Mouse (Mus musculus) lung, postnatal 0 days (tissue): Measurements from ENCODE around the gene Atp1b2. TPM values are rescaled to one million over a fixed set of nuclear protein-coding genes. Genes with fewer than 3 reads are reported as not detected.

Experiments used
- ATAC-seq: fragments of 200-750 bp; cut with Nextera tagmentation; 2 replicates; pipeline ENCODE4 v1.8.0; 2017; ENCODE audit warnings: moderate library complexity
- DNase-seq: peaks from one replicate; pipeline ENCODE4 v3.0.0-alpha.2; 2016; ENCODE audit warnings: low spot score
- H3K27ac ChIP-seq: fragments of 300-500 bp; sonication (generic); 2 replicates; pipeline ENCODE4 v1.5.1; 2014; ENCODE audit warnings: antibody characterized with exemption, mild to moderate bottlenecking, low read length, mixed read lengths
- H3K27me3 ChIP-seq: fragments of 300-500 bp; sonication (generic); replicated peaks from 2 replicates; pipeline ENCODE4 v1.6.1; 2014; ENCODE audit warnings: low read length, mixed read lengths; ENCODE audit not compliant: insufficient read depth
- H3K36me3 ChIP-seq: fragments of 300-500 bp; sonication (generic); 2 replicates; pipeline ENCODE4 v1.6.1; 2014; ENCODE audit warnings: low read length, mixed read lengths; ENCODE audit not compliant: insufficient read depth
- H3K4me1 ChIP-seq: fragments of 300-500 bp; sonication (generic); 2 replicates; pipeline ENCODE4 v1.6.1; 2014; ENCODE audit warnings: antibody characterized with exemption, low read depth, low read length, mixed read lengths; ENCODE audit not compliant: insufficient read depth
- H3K4me2 ChIP-seq: fragments of 300-500 bp; sonication (generic); replicated peaks from 2 replicates; pipeline ENCODE4 v1.6.1; 2014; ENCODE audit warnings: low read depth, mild to moderate bottlenecking, low read length, moderate library complexity, mixed read lengths
- H3K4me3 ChIP-seq: fragments of 300-500 bp; sonication (generic); 2 replicates; pipeline ENCODE4 v1.5.1; 2014; ENCODE audit warnings: low read depth, low read length
- H3K9ac ChIP-seq: fragments of 300-500 bp; sonication (generic); replicated peaks from 2 replicates; pipeline ENCODE4 v1.6.1; 2014; ENCODE audit warnings: low read depth, mild to moderate bottlenecking
- H3K9me3 ChIP-seq: fragments of 300-500 bp; sonication (generic); 2 replicates; pipeline ENCODE4 v1.6.1; 2016; ENCODE audit warnings: low read length, mixed read lengths
- CTCF ChIP-seq: IDR thresholded peaks from 2 replicates; pipeline ENCODE4 v1.5.1; 2016; ENCODE audit warnings: antibody characterized with exemption, mild to moderate bottlenecking
- EP300 ChIP-seq: IDR thresholded peaks from 2 replicates; pipeline ENCODE4 v1.6.1; 2016; ENCODE audit warnings: antibody characterized with exemption, mild to moderate bottlenecking, control low read depth
- WGBS: fragments of 180-500 bp; shearing (Covaris S2); extraction: QIAGEN DNeasy Blood & Tissue Kit; methylation state at CpG from one replicate; pipeline ENCODE4 v1.1.7; 2014; 5-methylcytosine and 5-hydroxymethylcytosine counted together
- polyA plus RNA-seq: library from polyadenylated mRNA; unstranded; fragments of >200 nt; fragmentation: Nextera tagmentation; extraction: Ambion mirVana; gene quantifications from 2 replicates; pipeline ENCODE4 v1.2.1, GENCODE M21; 2015

The Atp1b2 gene
- polyA plus RNA-seq, 1 experiment from 2014 or later, result 8.1 TPM

GRCm38 (mm10) chr11:69584937-69585336 lies 20.8 kb downstream of the Atp1b2 start:
- Histone ChIP-seq H3K27ac (no peak overlapping the region), H3K36me3 (peaks cover 22% of the 10 kb centered on the region), H3K27me3 (no peaks in the 10 kb centered on the region), H3K4me2 (no peak overlapping the region), H3K4me3 (no peak overlapping the region), H3K9me3 (no peaks in the 10 kb centered on the region), H3K4me1 (no peaks in the 10 kb centered on the region), H3K9ac (no peak overlapping the region)
- DNase-seq, result no peak
- TF ChIP-seq EP300 (no peak), CTCF (no peak)
- WGBS, result 94% methylated on average over 13 of the region's 13 CpGs
- ATAC-seq, result no peak

- H3K27me3 ChIP-seq, result no peaks in the 10 kb centered on the region
- H3K9me3 ChIP-seq, result no peaks in the 10 kb centered on the region
- H3K36me3 ChIP-seq, result peaks cover 13% of the 10 kb centered on the region
- no peaks in the 10 kb centered on the region for H3K4me1 ChIP-seq
- H3K9ac ChIP-seq, result no peak overlapping the region
- TF ChIP-seq CTCF (no peak), EP300 (no peak)
- H3K4me2 ChIP-seq, result no peak overlapping the region
- 80% methylated on average over 7 of the region's 7 CpGs for WGBS
- H3K4me3 ChIP-seq, result no peak overlapping the region
- DNase-seq (no peak), ATAC-seq (no peak)
- no peak overlapping the region for H3K27ac ChIP-seq
Measured at GRCm38 (mm10) chr11:69584008-69584407, 21.7 kb downstream of the Atp1b2 start.

GRCm38 (mm10) chr11:69582230-69582805 lies 23.4 kb downstream of the Atp1b2 start:
- 56% methylated on average over 9 of the region's 9 CpGs for whole genome bisulfite sequencing
- no peak overlapping the region for H3K27ac ChIP-seq
- no peak overlapping the region; the same call in 1 of the 2 replicates for H3K9ac ChIP-seq
- no peaks in the 10 kb centered on the region for H3K27me3 ChIP-seq
- no peaks in the 10 kb centered on the region for H3K36me3 ChIP-seq
- no peaks in the 10 kb centered on the region for H3K9me3 ChIP-seq
- H3K4me2 ChIP-seq, result peak overlapping the region; percentile 92
- ATAC-seq (no peak), DNase-seq (no peak)
- H3K4me1 ChIP-seq, result peaks cover 5% of the 10 kb centered on the region; the same call in 1 of the 2 replicates
- TF ChIP-seq CTCF (no peak), EP300 (no peak)
- peak overlapping the region; percentile 51 for H3K4me3 ChIP-seq

- no peak for ATAC-seq
- H3K9ac ChIP-seq, result peak overlapping the region; percentile 30
- no peaks in the 10 kb centered on the region for H3K27me3 ChIP-seq
- no peaks in the 10 kb centered on the region for H3K36me3 ChIP-seq
- 0 out of 2 replicates have a peak, but pooled peaks have one; percentile 7 for TF ChIP-seq CTCF
- no peak for TF ChIP-seq EP300
- peak overlapping the region; percentile 51 for H3K4me3 ChIP-seq
- peak; percentile 53 for DNase-seq
- WGBS, result under 1% methylated on average over 8 of the region's 8 CpGs
- peaks cover 5% of the 10 kb centered on the region; the same call in 1 of the 2 replicates for H3K4me1 ChIP-seq
- H3K9me3 ChIP-seq, result no peaks in the 10 kb centered on the region
- H3K4me2 ChIP-seq, result peak overlapping the region; percentile 92
- peak overlapping the region; percentile 96 for H3K27ac ChIP-seq
Measured at GRCm38 (mm10) chr11:69581814-69582213, 23.9 kb downstream of the Atp1b2 start.

- Histone ChIP-seq H3K27me3 (no peaks in the 10 kb centered on the region), H3K4me2 (peak overlapping the region; percentile 92), H3K4me1 (peaks cover 5% of the 10 kb centered on the region; the same call in 1 of the 2 replicates), H3K4me3 (peak overlapping the region; percentile 51), H3K36me3 (no peaks in the 10 kb centered on the region), H3K9ac (peak overlapping the region; percentile 46), H3K27ac (peak overlapping the region; percentile 96), H3K9me3 (no peaks in the 10 kb centered on the region)
- under 1% methylated on average over 36 of the region's 36 CpGs for WGBS
- TF ChIP-seq EP300, result peak; percentile 85
- no peak for TF ChIP-seq CTCF
- DNase-seq (peak; percentile 98), ATAC-seq (peak; percentile 84)
Measured at GRCm38 (mm10) chr11:69581147-69581688, 24.5 kb downstream of the Atp1b2 start.

GRCm38 (mm10) chr11:69580572-69581146 lies 25.1 kb downstream of the Atp1b2 start:
- ATAC-seq, result no peak
- no peaks in the 10 kb centered on the region for H3K27me3 ChIP-seq
- TF ChIP-seq EP300 (no peak), CTCF (no peak)
- H3K4me2 ChIP-seq, result peak overlapping the region; percentile 92
- peak overlapping the region; percentile 51 for H3K4me3 ChIP-seq
- H3K36me3 ChIP-seq, result no peaks in the 10 kb centered on the region
- H3K27ac ChIP-seq, result peak overlapping the region; percentile 96
- H3K9ac ChIP-seq, result peak overlapping the region; percentile 46
- H3K4me1 ChIP-seq, result peaks cover 5% of the 10 kb centered on the region; the same call in 1 of the 2 replicates
- WGBS, result under 1% methylated on average over 25 of the region's 25 CpGs
- peak; percentile 34 for DNase-seq
- H3K9me3 ChIP-seq, result no peaks in the 10 kb centered on the region
